Mouse (Mus musculus): ENCODE results near the gene Gm9903. TPM values are rescaled to one million over a fixed set of nuclear protein-coding genes. Genes with fewer than 3 reads are reported as not detected.

Gm9903 gene
- polyA plus RNA-seq, 1 experiment = 0.98 TPM

GRCm38 (mm10) chr5:33651017-33651416 is 21.3 kb downstream of the Gm9903 start:
- TF ChIP-seq POLR2A (IDR thresholded peaks at IDR 0.05; ENCODE audit: borderline replicate concordance, extremely low read depth, insufficient read depth, insufficient read length, poor library complexity, severe bottlenecking) (no peak), CTCF (IDR thresholded peaks at IDR 0.05; ENCODE audit: borderline replicate concordance, extremely low read depth, insufficient read depth, insufficient read length) (no peak)
- DNase-seq (ENCODE audit: low read depth) = no peak

GRCm38 (mm10) chr5:33651541-33651920 is 21.8 kb downstream of the Gm9903 start:
- peak; percentile 71 for DNase-seq (ENCODE audit: low read depth)
- no peak for TF ChIP-seq POLR2A (IDR thresholded peaks at IDR 0.05; ENCODE audit: borderline replicate concordance, extremely low read depth, insufficient read depth, insufficient read length, poor library complexity, severe bottlenecking)
- no peak for TF ChIP-seq CTCF (IDR thresholded peaks at IDR 0.05; ENCODE audit: borderline replicate concordance, extremely low read depth, insufficient read depth, insufficient read length)

- TF ChIP-seq POLR2A (IDR thresholded peaks at IDR 0.05; ENCODE audit: borderline replicate concordance, extremely low read depth, insufficient read depth, insufficient read length, poor library complexity, severe bottlenecking) (peak; percentile 92), CTCF (IDR thresholded peaks at IDR 0.05; ENCODE audit: borderline replicate concordance, extremely low read depth, insufficient read depth, insufficient read length) (no peak)
- DNase-seq (ENCODE audit: low read depth) = peak; percentile 99
Measured at GRCm38 (mm10) chr5:33651921-33652782, 22.4 kb downstream of the Gm9903 start, which contains the start of gene Slbp. Slbp (minus strand) TSS chr5:33652574.

- DNase-seq (ENCODE audit: low read depth) = no peak
- TF ChIP-seq CTCF (IDR thresholded peaks at IDR 0.05; ENCODE audit: borderline replicate concordance, extremely low read depth, insufficient read depth, insufficient read length) (no peak), POLR2A (IDR thresholded peaks at IDR 0.05; ENCODE audit: borderline replicate concordance, extremely low read depth, insufficient read depth, insufficient read length, poor library complexity, severe bottlenecking) (no peak)
Measured at GRCm38 (mm10) chr5:33652783-33653173, 23.1 kb downstream of the Gm9903 start.

- TF ChIP-seq CTCF (IDR thresholded peaks at IDR 0.05; ENCODE audit: borderline replicate concordance, extremely low read depth, insufficient read depth, insufficient read length) (no peak), POLR2A (IDR thresholded peaks at IDR 0.05; ENCODE audit: borderline replicate concordance, extremely low read depth, insufficient read depth, insufficient read length, poor library complexity, severe bottlenecking) (no peak)
- DNase-seq (ENCODE audit: low read depth) = no peak
Measured at GRCm38 (mm10) chr5:33654424-33654823, 24.7 kb downstream of the Gm9903 start.

GRCm38 (mm10) chr5:33655251-33655840 is 25.6 kb downstream of the Gm9903 start:
- no peak for DNase-seq (ENCODE audit: low read depth)
- TF ChIP-seq CTCF (IDR thresholded peaks at IDR 0.05; ENCODE audit: borderline replicate concordance, extremely low read depth, insufficient read depth, insufficient read length) (no peak), POLR2A (IDR thresholded peaks at IDR 0.05; ENCODE audit: borderline replicate concordance, extremely low read depth, insufficient read depth, insufficient read length, poor library complexity, severe bottlenecking) (no peak)

- no peak for DNase-seq (ENCODE audit: low read depth)
- no peak for TF ChIP-seq CTCF (IDR thresholded peaks at IDR 0.05; ENCODE audit: borderline replicate concordance, extremely low read depth, insufficient read depth, insufficient read length)
- TF ChIP-seq POLR2A (IDR thresholded peaks at IDR 0.05; ENCODE audit: borderline replicate concordance, extremely low read depth, insufficient read depth, insufficient read length, poor library complexity, severe bottlenecking) = no peak
Measured at GRCm38 (mm10) chr5:33656739-33657138, 27.0 kb downstream of the Gm9903 start.

- TF ChIP-seq POLR2A (IDR thresholded peaks at IDR 0.05; ENCODE audit: borderline replicate concordance, extremely low read depth, insufficient read depth, insufficient read length, poor library complexity, severe bottlenecking) (no peak), CTCF (IDR thresholded peaks at IDR 0.05; ENCODE audit: borderline replicate concordance, extremely low read depth, insufficient read depth, insufficient read length) (no peak)
- DNase-seq (ENCODE audit: low read depth) = no peak
Measured at GRCm38 (mm10) chr5:33657251-33657786, 27.6 kb downstream of the Gm9903 start.

GRCm38 (mm10) chr5:33657787-33658663 is 28.3 kb downstream of the Gm9903 start, which contains the start of the genes Tacc3 and Tmem129:
Tacc3 (plus strand) TSS chr5:33658128.
Tmem129 (minus strand) TSS chr5:33658416.
- peak; percentile 58; the same call in 1 of the 2 replicates for TF ChIP-seq POLR2A (IDR thresholded peaks at IDR 0.05; ENCODE audit: borderline replicate concordance, extremely low read depth, insufficient read depth, insufficient read length, poor library complexity, severe bottlenecking)
- TF ChIP-seq CTCF (IDR thresholded peaks at IDR 0.05; ENCODE audit: borderline replicate concordance, extremely low read depth, insufficient read depth, insufficient read length) = no peak
- DNase-seq (ENCODE audit: low read depth) = peak; percentile 100

GRCm38 (mm10) chr5:33658664-33659050 is 28.9 kb downstream of the Gm9903 start:
- TF ChIP-seq POLR2A (IDR thresholded peaks at IDR 0.05; ENCODE audit: borderline replicate concordance, extremely low read depth, insufficient read depth, insufficient read length, poor library complexity, severe bottlenecking) = no peak
- TF ChIP-seq CTCF (IDR thresholded peaks at IDR 0.05; ENCODE audit: borderline replicate concordance, extremely low read depth, insufficient read depth, insufficient read length) = no peak
- no peak for DNase-seq (ENCODE audit: low read depth)
